In the genomic region with DNA sequence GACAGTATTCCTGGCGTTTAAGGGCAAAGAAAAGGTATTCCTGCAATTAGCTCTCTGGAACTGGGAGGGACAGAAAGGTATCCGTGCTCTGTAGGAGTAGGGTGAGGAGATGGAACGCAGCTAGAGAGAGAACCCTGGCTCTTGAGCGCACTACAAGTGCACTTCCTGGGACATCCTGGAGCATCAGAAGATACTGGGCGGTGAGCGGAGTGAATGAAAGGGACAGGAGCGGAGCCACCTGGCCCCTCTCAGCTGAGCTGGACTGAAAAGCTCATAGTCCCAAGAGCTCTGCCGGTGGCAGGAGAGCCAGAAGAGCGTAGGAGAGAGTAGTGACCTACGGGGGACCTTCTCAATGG, we compare ENCODE assay signal across 7 mouse cellular contexts. TPM values are rescaled to one million over a fixed set of nuclear protein-coding genes. Genes with fewer than 3 reads are reported as not detected.
DNase-seq lines count a peak whose midpoint lies in the region; ATAC-seq and TF ChIP-seq lines count a peak whose summit lies in the region.

No protein-coding gene starts in this region.

- H3K36me3 ChIP-seq in liver, embryonic 12.5 days, result no peaks in the 10 kb centered on the region
- H3K36me3 ChIP-seq in forebrain, embryonic 11.5 days (ENCODE audit: control insufficient read depth, insufficient read depth, low read length), result peaks cover 5% of the 10 kb centered on the region; the same call in 1 of the 2 replicates
- H3K36me3 ChIP-seq in intestine, postnatal 0 days (ENCODE audit: control insufficient read depth, insufficient read depth), result no peaks in the 10 kb centered on the region
- H3K36me3 ChIP-seq in stomach, embryonic 14.5 days (ENCODE audit: control insufficient read depth, insufficient read depth, low read length), result no peaks in the 10 kb centered on the region

- H3K9me3 ChIP-seq in liver, embryonic 12.5 days (replicated peaks), result no peaks in the 10 kb centered on the region
- no peaks in the 10 kb centered on the region for H3K9me3 ChIP-seq in forebrain, embryonic 11.5 days (ENCODE audit: control insufficient read depth, low read length)
- no peaks in the 10 kb centered on the region for H3K9me3 ChIP-seq in intestine, postnatal 0 days (ENCODE audit: control insufficient read depth)
- no peaks in the 10 kb centered on the region for H3K9me3 ChIP-seq in stomach, embryonic 14.5 days (ENCODE audit: control insufficient read depth, low read depth, low read length)

- H3K27me3 ChIP-seq in liver, embryonic 12.5 days (replicated peaks), result peaks cover 70% of the 10 kb centered on the region
- peaks cover 4% of the 10 kb centered on the region; the same call in 1 of the 2 replicates for H3K27me3 ChIP-seq in forebrain, embryonic 11.5 days (ENCODE audit: control insufficient read depth, insufficient read depth, low read length)
- peaks cover 29% of the 10 kb centered on the region for H3K27me3 ChIP-seq in intestine, postnatal 0 days (replicated peaks; ENCODE audit: control insufficient read depth, insufficient read depth, low read length)
- no peaks in the 10 kb centered on the region for H3K27me3 ChIP-seq in stomach, embryonic 14.5 days (ENCODE audit: control insufficient read depth, insufficient read depth, low read length)

- no peak overlapping the region for H3K27ac ChIP-seq in liver, embryonic 12.5 days
- peak overlapping the region; percentile 81 for H3K27ac ChIP-seq in forebrain, embryonic 11.5 days (ENCODE audit: low read depth, low read length)
- no peak overlapping the region for H3K27ac ChIP-seq in intestine, postnatal 0 days (ENCODE audit: low read depth, low read length)
- H3K27ac ChIP-seq in stomach, embryonic 14.5 days (ENCODE audit: low read length), result no peak overlapping the region

- 17% methylated on average over 10 of the region's 10 CpGs for WGBS in liver, embryonic 12.5 days (ENCODE audit: insufficient replicate concordance)
- WGBS in forebrain, embryonic 11.5 days, result 7% methylated on average over 10 of the region's 10 CpGs
- 25% methylated on average over 10 of the region's 10 CpGs for WGBS in intestine, postnatal 0 days
- WGBS in stomach, embryonic 14.5 days, result 23% methylated on average over 10 of the region's 10 CpGs

- ATAC-seq in liver, embryonic 12.5 days, result no peak
- no peak for ATAC-seq in forebrain, embryonic 11.5 days (replicated peaks; ENCODE audit: low FRiP score)
- ATAC-seq in intestine, postnatal 0 days, result no peak
- ATAC-seq in stomach, embryonic 14.5 days (ENCODE audit: insufficient number of reproducible peaks, insufficient read depth, low FRiP score, low read depth), result no peak

- no peak for DNase-seq in liver
- no peak for DNase-seq in forebrain, embryonic 11.5 days (ENCODE audit: low spot score)
- DNase-seq in left cerebral cortex, postnatal 4 days, result no peak
- DNase-seq in adrenal gland, adult 18-20 months (ENCODE audit: low spot score in 2 of 2), result no peak

- H3K9ac ChIP-seq in liver, embryonic 12.5 days, result no peak overlapping the region
- H3K9ac ChIP-seq in forebrain, embryonic 11.5 days (ENCODE audit: low read length), result peak overlapping the region; percentile 93
- no peak overlapping the region for H3K9ac ChIP-seq in intestine, postnatal 0 days (ENCODE audit: low read depth, low read length)
- H3K9ac ChIP-seq in stomach, embryonic 14.5 days (replicated peaks; ENCODE audit: low read depth, low read length), result 0 out of 2 replicates have a peak overlapping the region, but pooled peaks have one; percentile 25

- H3K4me3 ChIP-seq in liver, embryonic 12.5 days, result no peak overlapping the region
- peak overlapping the region; percentile 70 for H3K4me3 ChIP-seq in forebrain, embryonic 11.5 days (ENCODE audit: low read depth, low read length)
- peak overlapping the region; percentile 26 for H3K4me3 ChIP-seq in intestine, postnatal 0 days (ENCODE audit: low read depth, low read length)
- peak overlapping the region; percentile 37 for H3K4me3 ChIP-seq in stomach, embryonic 14.5 days (ENCODE audit: low read depth, low read length)

- peaks cover 7% of the 10 kb centered on the region; the same call in 1 of the 2 replicates for H3K4me1 ChIP-seq in liver, embryonic 12.5 days
- H3K4me1 ChIP-seq in forebrain, embryonic 11.5 days (replicated peaks; ENCODE audit: control insufficient read depth, insufficient read depth, low read length), result peaks cover 13% of the 10 kb centered on the region; the same call in 1 of the 2 replicates
- H3K4me1 ChIP-seq in intestine, postnatal 0 days (replicated peaks; ENCODE audit: control insufficient read depth, insufficient read depth, low read length), result no peaks in the 10 kb centered on the region
- H3K4me1 ChIP-seq in stomach, embryonic 14.5 days (ENCODE audit: control insufficient read depth, insufficient read depth, low read length), result peaks cover 11% of the 10 kb centered on the region; the same call in 1 of the 2 replicates

- TF ChIP-seq CTCF in intestine, postnatal 0 days (IDR thresholded peaks at IDR 0.05; ENCODE audit: low read depth), result no peak

- intact Hi-C loops in left cerebral cortex, postnatal 4 days (cut with DNase I), result no loop called here

- H3K4me2 ChIP-seq in liver, embryonic 12.5 days, result peak overlapping the region; percentile 44; the same call in 1 of the 2 replicates
- peak overlapping the region; percentile 80 for H3K4me2 ChIP-seq in forebrain, embryonic 11.5 days (ENCODE audit: low read depth, low read length, severe bottlenecking)
- H3K4me2 ChIP-seq in intestine, postnatal 0 days (replicated peaks; ENCODE audit: low read depth), result peak overlapping the region; percentile 51
- peak overlapping the region; percentile 73 for H3K4me2 ChIP-seq in stomach, embryonic 14.5 days (replicated peaks; ENCODE audit: low read depth, low read length)

RNA-seq across cellular contexts. Expression of gene Glyctk, which starts 8.6 kb away (rescaled TPM):
- 14.1 and 15.7 TPM in 2 replicates for polyA plus RNA-seq in liver, embryonic 12.5 days (2016; fragmentation: Nextera tagmentation; extraction: Ambion mirVana)
- polyA plus RNA-seq in forebrain, embryonic 11.5 days (2014; fragmentation: Nextera tagmentation; extraction: Ambion mirVana), result 9.8 and 10.2 TPM in 2 replicates
- polyA plus RNA-seq in intestine, postnatal 0 days (2015; fragmentation: Nextera tagmentation; extraction: Ambion mirVana), result 17.4 and 20.6 TPM in 2 replicates
- 1.2 and 1.5 TPM in 2 replicates for polyA plus RNA-seq in stomach, embryonic 14.5 days (2014; fragmentation: Nextera tagmentation; extraction: Ambion mirVana)
- 1 to 10 TPM; 2.7 to 3.5 TPM for total RNA-seq in left cerebral cortex, postnatal 4 days (2021)
- 1 to 10 TPM; 1.9 to 2.7 TPM for total RNA-seq in adrenal gland, adult 18-20 months (2021)

RNA-seq across cellular contexts. Expression of gene Wdr82, which starts 21.4 kb away (rescaled TPM):
- 11.5 and 11.8 TPM in 2 replicates for polyA plus RNA-seq in liver, embryonic 12.5 days (2016; fragmentation: Nextera tagmentation; extraction: Ambion mirVana)
- polyA plus RNA-seq in forebrain, embryonic 11.5 days (2014; fragmentation: Nextera tagmentation; extraction: Ambion mirVana), result 33.5 and 34.6 TPM in 2 replicates
- polyA plus RNA-seq in intestine, postnatal 0 days (2015; fragmentation: Nextera tagmentation; extraction: Ambion mirVana), result 10.6 and 11.3 TPM in 2 replicates
- 29.0 and 31.3 TPM in 2 replicates for polyA plus RNA-seq in stomach, embryonic 14.5 days (2014; fragmentation: Nextera tagmentation; extraction: Ambion mirVana)
- total RNA-seq in left cerebral cortex, postnatal 4 days (2021), result 100 to 1,000 TPM; 168 to 170 TPM
- 10 to 100 TPM; 73.7 to 81.6 TPM for total RNA-seq in adrenal gland, adult 18-20 months (2021)

RNA-seq across cellular contexts. Expression of gene Ppm1m, which starts 50.2 kb away (rescaled TPM):
- polyA plus RNA-seq in liver, embryonic 12.5 days (2016; fragmentation: Nextera tagmentation; extraction: Ambion mirVana), result 17.0 and 17.8 TPM in 2 replicates
- polyA plus RNA-seq in forebrain, embryonic 11.5 days (2014; fragmentation: Nextera tagmentation; extraction: Ambion mirVana), result 37.5 and 40.9 TPM in 2 replicates
- 10.0 and 10.8 TPM in 2 replicates for polyA plus RNA-seq in intestine, postnatal 0 days (2015; fragmentation: Nextera tagmentation; extraction: Ambion mirVana)
- polyA plus RNA-seq in stomach, embryonic 14.5 days (2014; fragmentation: Nextera tagmentation; extraction: Ambion mirVana), result 35.6 and 38.3 TPM in 2 replicates
- 10 to 100 TPM; 16.1 to 18.7 TPM for total RNA-seq in left cerebral cortex, postnatal 4 days (2021)
- total RNA-seq in adrenal gland, adult 18-20 months (2021), result 100 to 1,000 TPM; 105 to 110 TPM

RNA-seq across cellular contexts. Expression of gene Col6a4, which starts 52.8 kb away (rescaled TPM):
- 0.01 and 0.05 TPM in 2 replicates for polyA plus RNA-seq in liver, embryonic 12.5 days (2016; fragmentation: Nextera tagmentation; extraction: Ambion mirVana)
- 0.32 and 0.53 TPM in 2 replicates for polyA plus RNA-seq in forebrain, embryonic 11.5 days (2014; fragmentation: Nextera tagmentation; extraction: Ambion mirVana)
- polyA plus RNA-seq in intestine, postnatal 0 days (2015; fragmentation: Nextera tagmentation; extraction: Ambion mirVana), result 39.8 and 46.6 TPM in 2 replicates
- polyA plus RNA-seq in stomach, embryonic 14.5 days (2014; fragmentation: Nextera tagmentation; extraction: Ambion mirVana), result 20.9 and 22.3 TPM in 2 replicates
- total RNA-seq in left cerebral cortex, postnatal 4 days (2021), result 1 to 10 TPM; 2.0 to 3.1 TPM
- under 1 TPM; 0.10 to 0.30 TPM for total RNA-seq in adrenal gland, adult 18-20 months (2021)

RNA-seq across cellular contexts. Expression of gene Twf2, which starts 53.5 kb away (rescaled TPM):
- polyA plus RNA-seq in liver, embryonic 12.5 days (2016; fragmentation: Nextera tagmentation; extraction: Ambion mirVana), result 34.7 and 35.9 TPM in 2 replicates
- polyA plus RNA-seq in forebrain, embryonic 11.5 days (2014; fragmentation: Nextera tagmentation; extraction: Ambion mirVana), result 61.3 and 65.5 TPM in 2 replicates
- 21.9 and 25.6 TPM in 2 replicates for polyA plus RNA-seq in intestine, postnatal 0 days (2015; fragmentation: Nextera tagmentation; extraction: Ambion mirVana)
- polyA plus RNA-seq in stomach, embryonic 14.5 days (2014; fragmentation: Nextera tagmentation; extraction: Ambion mirVana), result 67.7 and 69.3 TPM in 2 replicates
- 10 to 100 TPM; 34.4 to 38.2 TPM for total RNA-seq in left cerebral cortex, postnatal 4 days (2021)
- total RNA-seq in adrenal gland, adult 18-20 months (2021), result 10 to 100 TPM; 41.1 to 78.7 TPM

Comparison
In these comparisons a context has a peak if more than half of its experiments do, and no peak if none do; other contexts are left out.
1. H3K9ac ChIP-seq: peak in forebrain, embryonic 11.5 days (single experiment) and stomach, embryonic 14.5 days (single experiment); none in liver, embryonic 12.5 days (single experiment) and intestine, postnatal 0 days (single experiment).
2. Peak in every context shown above with its lines, with median percentiles within 50 percentile points of each other: H3K4me2 ChIP-seq.